Mouse (Mus musculus) ES-E14 (cell line): ENCODE data around the gene Lfng. TPM values are rescaled to one million over a fixed set of nuclear protein-coding genes. Genes with fewer than 3 reads are reported as not detected.

Experiments
- DNase-seq: peaks from one replicate; pipeline ENCODE4 v3.0.0-alpha.2; 2013; ENCODE audit warnings: low read depth, low spot score
- H3K27ac ChIP-seq: 2 replicates; pipeline ENCODE4 v1.5.1; 2012; ENCODE audit warnings: low read depth, mild to moderate bottlenecking, low read length, moderate library complexity, mixed read lengths; ENCODE audit not compliant: poor library complexity, insufficient read depth, severe bottlenecking
- H3K36me3 ChIP-seq: 2 replicates; pipeline ENCODE4 v1.6.1; 2012; ENCODE audit warnings: mild to moderate bottlenecking, low read length, moderate library complexity, mixed read lengths; ENCODE audit not compliant: control insufficient read depth, poor library complexity, insufficient read depth, severe bottlenecking
- H3K4me1 ChIP-seq, 2 experiments: fragments of 150-350 bp in 1 of 2; sonication (generic) in 1 of 2; 2 replicates each; pipeline ENCODE4 v1.6.1; 2012; ENCODE audit warnings: low read length in 2 of 2, mild to moderate bottlenecking in 1 of 2, mixed read lengths in 1 of 2; ENCODE audit not compliant: control insufficient read depth in 2 of 2, insufficient read depth in 2 of 2, poor library complexity in 1 of 2
- H3K4me3 ChIP-seq, 2 experiments: fragments of 150-350 bp in 1 of 2; sonication (generic) in 1 of 2; 2 replicates each; pipeline ENCODE4 v1.5.1; 2012; ENCODE audit warnings: low read length in 2 of 2, low read depth in 1 of 2, mild to moderate bottlenecking in 1 of 2, mixed read lengths in 1 of 2; ENCODE audit not compliant: insufficient read depth in 1 of 2, poor library complexity in 1 of 2, severe bottlenecking in 1 of 2
- H3K9ac ChIP-seq: 2 replicates; pipeline ENCODE4 v1.6.1; 2012; ENCODE audit warnings: low read depth, mild to moderate bottlenecking, low read length, mixed read lengths; ENCODE audit not compliant: poor library complexity, insufficient read depth, severe bottlenecking
- H3K9me3 ChIP-seq: fragments of 150-350 bp; sonication (generic); 2 replicates; pipeline ENCODE4 v1.6.1; 2012; ENCODE audit warnings: low read depth, mild to moderate bottlenecking, low read length; ENCODE audit not compliant: control insufficient read depth, insufficient read depth
- CHD2 ChIP-seq: IDR thresholded peaks from 2 replicates; pipeline ENCODE4 v1.6.1; 2014; ENCODE audit warnings: mild to moderate bottlenecking, low read depth, low read length, inconsistent platforms
- HCFC1 ChIP-seq: IDR thresholded peaks from 2 replicates; pipeline ENCODE4 v1.6.1; 2012; ENCODE audit warnings: low read length, inconsistent platforms, borderline replicate concordance; ENCODE audit not compliant: insufficient read depth
- MAFK ChIP-seq: IDR thresholded peaks from 2 replicates; pipeline ENCODE4 v1.6.1; 2014; ENCODE audit warnings: mild to moderate bottlenecking, low read depth, low read length, inconsistent platforms; ENCODE audit not compliant: insufficient read depth
- ZC3H11A ChIP-seq: IDR thresholded peaks from 2 replicates; pipeline ENCODE4 v1.6.1; 2012; ENCODE audit warnings: low read depth, mild to moderate bottlenecking, inconsistent platforms, low read length, borderline replicate concordance
- ZNF384 ChIP-seq: IDR thresholded peaks from 2 replicates; pipeline ENCODE4 v1.6.1; 2012; ENCODE audit warnings: low read depth, low read length, inconsistent platforms
- in situ Hi-C, 2 experiments: fragments of 600-800 bp; cut with MboI; formaldehyde crosslinking; loops; one replicate each; pipeline ENCODE4 v1.15.1; 2025; ENCODE audit warnings: low sequenced_read_pairs in 2 of 2, inconsistent platforms in 1 of 2; ENCODE audit not compliant: unreplicated experiment in 2 of 2
- total RNA-seq: library from RNA; depleted of rRNA; stranded (reverse); fragments of 300-350 nt; gene quantifications from 2 replicates; pipeline ENCODE4 v1.2.3, GENCODE M21; 2012

The Lfng gene
- total RNA-seq, 1 experiment: 13.3 TPM

DNA sequence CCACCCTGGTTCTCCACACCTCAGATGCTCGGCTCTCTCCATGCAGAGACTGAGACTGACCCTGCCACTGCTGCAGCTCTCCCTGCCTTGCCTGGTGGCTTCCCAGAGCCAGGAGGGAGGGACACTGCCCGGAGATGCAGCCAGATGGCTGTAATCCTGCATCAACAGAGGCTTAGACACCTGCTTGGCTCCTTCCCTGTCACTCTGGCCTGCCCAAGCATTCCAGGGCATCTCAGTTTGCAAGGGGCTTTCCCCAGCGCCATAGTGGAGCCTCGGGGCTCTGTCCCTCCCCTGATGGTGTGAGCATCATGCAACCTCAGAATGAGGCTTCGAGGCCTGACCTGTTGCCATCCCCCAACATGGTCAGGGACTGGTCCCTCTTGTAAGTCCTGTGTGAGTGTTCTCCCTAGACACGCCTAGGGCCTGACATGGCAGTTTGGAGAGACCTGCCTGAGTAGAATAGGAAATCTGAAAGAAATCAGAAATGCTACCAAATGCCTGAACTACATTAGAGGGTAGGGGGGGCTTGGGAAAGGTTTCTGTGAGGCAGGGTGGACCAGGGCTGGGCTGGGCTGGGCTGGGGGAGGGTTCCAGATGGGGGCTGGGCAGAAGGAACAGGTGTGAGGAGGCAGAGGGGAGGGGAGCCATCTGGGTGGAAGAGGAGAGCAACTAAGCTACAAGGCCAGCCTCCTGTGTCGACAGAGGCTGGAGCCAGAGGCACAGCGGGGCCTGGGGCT lies 24.0 kb upstream of the Lfng start:
- Histone ChIP-seq H3K27ac (peak overlapping the region; percentile 55; the same call in 1 of the 2 replicates), H3K4me3 (no peak overlapping the region), H3K4me1 (peaks cover 12 to 50% of the 10 kb centered on the region in 2 experiments), H3K36me3 (no peaks in the 10 kb centered on the region), H3K9me3 (no peaks in the 10 kb centered on the region), H3K9ac (no peak overlapping the region)
- DNase-seq: no peak
- in situ Hi-C loops: no loop called here
- TF ChIP-seq HCFC1: no peak
- no peak for TF ChIP-seq MAFK
- no peak for TF ChIP-seq ZNF384
- TF ChIP-seq ZC3H11A: no peak
- no peak for TF ChIP-seq CHD2

DNA sequence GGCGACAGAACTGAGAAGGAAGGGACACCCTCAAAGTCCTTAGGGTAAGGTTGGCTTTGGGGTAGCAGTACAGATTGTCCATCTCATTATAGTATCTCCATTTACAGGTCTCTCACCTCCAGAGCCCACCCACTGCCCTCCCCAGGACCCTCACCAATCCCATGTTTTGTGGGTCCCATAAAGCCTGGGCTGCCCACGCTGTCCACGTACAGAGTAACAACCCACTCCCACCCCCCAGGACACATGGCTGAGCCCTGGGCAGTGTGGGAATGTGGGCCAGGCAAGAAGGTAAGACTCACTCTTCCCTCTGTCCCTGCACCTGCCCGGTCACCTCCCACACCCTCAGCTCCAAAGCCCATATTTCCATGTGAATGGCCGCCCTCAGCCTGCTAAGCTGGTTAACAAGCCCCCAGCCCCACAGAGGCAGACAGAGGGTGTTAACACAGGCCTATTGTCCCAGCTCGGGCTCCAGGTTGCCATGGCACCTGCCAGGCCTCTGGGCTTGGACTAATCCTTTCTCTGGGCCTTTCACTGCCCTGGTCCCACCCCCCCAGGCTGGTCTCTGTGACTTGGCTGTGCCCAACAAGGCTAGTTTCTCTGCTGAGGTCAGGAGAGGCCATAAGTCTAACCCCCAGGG lies 23.3 kb upstream of the Lfng start:
- Histone ChIP-seq H3K4me1 (peaks cover 12 to 47% of the 10 kb centered on the region in 2 experiments), H3K4me3 (no peak overlapping the region; a peak in 1 of 4 replicates)
- in situ Hi-C loops: no loop called here

DNA sequence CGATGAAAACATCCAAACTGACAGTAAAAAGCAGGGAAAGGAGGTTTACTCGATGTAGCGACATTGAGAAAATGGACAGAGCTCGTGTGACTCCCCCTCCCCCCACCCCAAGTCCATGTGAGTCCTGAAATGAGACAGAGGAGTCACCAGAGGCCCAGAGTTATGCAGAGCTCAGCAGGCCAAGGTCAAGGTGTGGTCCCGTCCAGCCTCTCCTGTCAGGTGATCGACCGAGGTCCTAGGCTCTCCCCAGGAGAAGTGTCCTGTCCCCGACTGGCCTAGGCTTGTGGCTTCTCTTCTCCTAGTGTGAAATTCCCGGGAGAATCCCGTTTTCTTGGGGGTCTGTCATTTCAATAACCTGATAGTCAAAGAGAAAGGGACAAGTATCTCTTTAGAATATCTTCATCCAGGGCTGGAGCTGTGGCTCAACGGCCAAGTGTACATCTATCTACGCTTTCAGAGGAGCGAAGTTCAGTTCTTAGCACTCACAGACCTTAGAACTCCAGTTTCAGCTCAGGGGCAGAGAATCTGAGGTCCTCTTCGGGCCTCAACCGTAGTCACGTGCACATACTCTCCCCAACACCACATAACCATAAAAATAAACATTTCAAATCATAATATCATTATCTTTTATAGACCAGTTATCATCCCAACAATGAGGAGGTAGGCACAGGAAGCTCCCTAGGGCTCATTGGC lies 17.9 kb upstream of the Lfng start:
- H3K9me3 ChIP-seq: no peaks in the 10 kb centered on the region
- DNase-seq: no peak
- in situ Hi-C loops: no loop called here
- peaks cover 0 to 6% of the 10 kb centered on the region in 2 experiments; a peak in 1 of 4 replicates for H3K4me1 ChIP-seq
- TF ChIP-seq CHD2 (no peak), ZC3H11A (no peak), HCFC1 (no peak), MAFK (no peak), ZNF384 (no peak)
- no peak overlapping the region for H3K9ac ChIP-seq
- no peak overlapping the region for H3K27ac ChIP-seq
- no peaks in the 10 kb centered on the region for H3K36me3 ChIP-seq
- no peak overlapping the region for H3K4me3 ChIP-seq

More for the DNA sequence above, 23.3 kb upstream of the Lfng start:
- no peak overlapping the region for H3K9ac ChIP-seq
- TF ChIP-seq MAFK (no peak), HCFC1 (no peak), ZC3H11A (no peak), ZNF384 (no peak), CHD2 (no peak)
- DNase-seq: no peak
- H3K36me3 ChIP-seq: no peaks in the 10 kb centered on the region
- no peaks in the 10 kb centered on the region for H3K9me3 ChIP-seq
- H3K27ac ChIP-seq: peak overlapping the region; percentile 55; the same call in 1 of the 2 replicates

DNA sequence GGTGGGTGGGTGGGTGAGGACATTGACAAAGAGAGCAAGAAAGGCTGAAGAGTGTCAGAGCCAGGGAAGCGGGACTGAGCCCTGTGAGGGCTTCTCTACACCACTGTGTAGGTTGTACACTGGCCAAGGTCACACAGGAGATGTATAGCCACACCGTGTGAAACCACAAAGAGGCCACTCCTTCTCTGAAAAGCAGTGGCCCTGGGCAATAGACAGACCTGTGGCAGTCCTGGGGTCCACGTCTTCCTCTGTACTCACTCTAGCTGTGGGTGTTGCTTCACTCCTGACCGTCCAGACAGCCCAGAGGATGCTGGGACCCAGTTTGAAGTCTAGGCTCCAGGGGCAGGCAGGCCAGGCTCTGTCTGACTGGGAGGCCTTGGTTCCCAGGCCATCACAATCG lies 12.3 kb upstream of the Lfng start:
- Histone ChIP-seq H3K9ac (no peak overlapping the region), H3K9me3 (no peaks in the 10 kb centered on the region), H3K4me1 (no peaks in the 10 kb centered on the region), H3K36me3 (no peaks in the 10 kb centered on the region), H3K27ac (no peak overlapping the region), H3K4me3 (no peak overlapping the region)
- TF ChIP-seq CHD2 (no peak), ZC3H11A (no peak), ZNF384 (no peak), MAFK (no peak), HCFC1 (no peak)
- in situ Hi-C loops: no loop called here
- no peak for DNase-seq
